Mouse (Mus musculus) thymus, postnatal 0 days (tissue): ENCODE measurements around the gene Ptgr1. TPM values are rescaled to one million over a fixed set of nuclear protein-coding genes. Genes with fewer than 3 reads are reported as not detected.
A peak's percentile ranks its signal among the peaks of the same experiment; 100 is the strongest.

ENCODE experiments used
- DNase-seq: peaks from one replicate; pipeline ENCODE4 v3.0.0-alpha.2; 2015; ENCODE audit warnings: low spot score
- polyA plus RNA-seq: library from polyadenylated mRNA; unstranded; fragments of >200 nt; fragmentation: Nextera tagmentation; extraction: Ambion mirVana; gene quantifications from 2 replicates; pipeline ENCODE4 v1.2.1, GENCODE M21; 2015

Gene Ptgr1
- 14.4 and 14.6 TPM in 2 replicates for polyA plus RNA-seq

- DNase-seq = peak; percentile 86
Measured at GRCm38 (mm10) chr4:58986540-58987190, at the start of gene Ptgr1. Gene Ptgr1, minus strand, starts transcription at chr4:58987119.

- DNase-seq = no peak
Measured at GRCm38 (mm10) chr4:59035786-59036350, 48.9 kb upstream of the Ptgr1 start.

- peak; percentile 71 for DNase-seq
Measured at GRCm38 (mm10) chr4:59034918-59035785, 48.2 kb upstream of the Ptgr1 start, which contains the start of gene Gng10. Gene Gng10, plus strand, starts transcription at chr4:59035088.

GRCm38 (mm10) chr4:59034325-59034917 is 47.5 kb upstream of the Ptgr1 start:
- no peak for DNase-seq

- no peak for DNase-seq
Measured at GRCm38 (mm10) chr4:59016922-59017321, 30.0 kb upstream of the Ptgr1 start.

GRCm38 (mm10) chr4:59015181-59015580 is 28.3 kb upstream of the Ptgr1 start:
- DNase-seq = no peak

- peak; percentile 34 for DNase-seq
Measured at GRCm38 (mm10) chr4:59011446-59011845, 24.5 kb upstream of the Ptgr1 start.

- DNase-seq = peak; percentile 27
Measured at GRCm38 (mm10) chr4:59009696-59010095, 22.8 kb upstream of the Ptgr1 start.

- DNase-seq = peak; percentile 65
Measured at GRCm38 (mm10) chr4:59009186-59009585, 22.3 kb upstream of the Ptgr1 start.

GRCm38 (mm10) chr4:59007974-59008373 is 21.1 kb upstream of the Ptgr1 start:
- DNase-seq = no peak

GRCm38 (mm10) chr4:59007016-59007415 is 20.1 kb upstream of the Ptgr1 start:
- DNase-seq = no peak

GRCm38 (mm10) chr4:59006211-59006610 is 19.3 kb upstream of the Ptgr1 start:
- DNase-seq = no peak

GRCm38 (mm10) chr4:59003806-59004200 is 16.9 kb upstream of the Ptgr1 start:
- no peak for DNase-seq

- DNase-seq = peak; percentile 95
Measured at GRCm38 (mm10) chr4:59002948-59003805, 16.3 kb upstream of the Ptgr1 start, which contains the start of gene Gm20503. Gene Gm20503, plus strand, starts transcription at chr4:59003210.

GRCm38 (mm10) chr4:59000614-59001013 is 13.7 kb upstream of the Ptgr1 start:
- peak; percentile 74 for DNase-seq

- peak; percentile 82 for DNase-seq
Measured at GRCm38 (mm10) chr4:58999686-59000085, 12.8 kb upstream of the Ptgr1 start.

- no peak for DNase-seq
Measured at GRCm38 (mm10) chr4:58998688-58999087, 11.8 kb upstream of the Ptgr1 start.

GRCm38 (mm10) chr4:58997081-58997480 is 10.2 kb upstream of the Ptgr1 start:
- no peak for DNase-seq

- DNase-seq = no peak
Measured at GRCm38 (mm10) chr4:58995251-58995693, 8.4 kb upstream of the Ptgr1 start.

- no peak for DNase-seq
Measured at GRCm38 (mm10) chr4:58994762-58995161, 7.8 kb upstream of the Ptgr1 start, which contains the start of gene Dnajc25. Gene Dnajc25, plus strand, starts transcription at chr4:58995062.
